Mouse (Mus musculus) cerebellum, adult 2 months (tissue): ENCODE results near the gene Tmod2.
"Not testable (repeated sequence)": the region's sequence is repeated elsewhere in the genome, so short reads cannot be mapped to it uniquely, and the experiment has no call there.

Experiments
- CTCF ChIP-seq: fragments of 200-500 bp; IDR thresholded peaks from 2 replicates; pipeline ENCODE4 v1.5.1; 2011; ENCODE audit warnings: low read depth, mild to moderate bottlenecking, control low read depth, low read length, moderate library complexity, borderline replicate concordance; ENCODE audit not compliant: insufficient read depth
- POLR2A ChIP-seq: fragments of 200-500 bp; IDR thresholded peaks from 2 replicates; pipeline ENCODE4 v1.6.1; 2011; ENCODE audit warnings: low read length, control low read depth, borderline replicate concordance; ENCODE audit not compliant: insufficient read depth

DNA sequence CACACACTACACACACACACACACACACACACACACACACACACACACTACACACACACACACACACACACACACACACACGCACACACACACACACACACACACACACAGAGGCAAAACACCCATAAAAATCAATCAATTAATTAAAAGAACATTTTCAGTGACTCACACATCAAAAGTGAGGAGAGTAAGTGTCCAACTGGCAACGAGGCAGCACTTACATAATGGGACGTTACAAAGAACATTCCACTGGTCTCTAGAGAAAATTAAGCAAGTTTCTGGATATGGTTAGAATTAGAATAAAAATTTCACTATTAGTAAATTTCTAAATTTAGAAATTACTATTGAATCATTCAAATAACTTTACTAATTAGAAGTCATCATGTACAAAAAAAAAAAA lies 45.3 kb upstream of the Tmod2 start:
- not testable (repeated sequence) for TF ChIP-seq CTCF, POLR2A
